Mouse (Mus musculus): ENCODE results near the gene Gm20695. TPM values are rescaled to one million over a fixed set of nuclear protein-coding genes. Genes with fewer than 3 reads are reported as not detected.

The Gm20695 gene
- polyA plus RNA-seq, 1 experiment, result not detected

GRCm38 (mm10) chr16:3923515-3923914 lies 39.1 kb downstream of the Gm20695 start:
- 90% methylated on average over 3 of the region's 3 CpGs for WGBS
- Histone ChIP-seq H3K27ac (ENCODE audit: insufficient read depth, low read depth, low read length) (no peak overlapping the region), H3K4me3 (ENCODE audit: low read depth, low read length) (no peak overlapping the region), H3K27me3 (ENCODE audit: control insufficient read depth, insufficient read depth, low read length) (no peaks in the 10 kb centered on the region), H3K4me1 (ENCODE audit: control insufficient read depth, insufficient read depth, insufficient read length, low read length) (no peaks in the 10 kb centered on the region), H3K36me3 (ENCODE audit: control insufficient read depth, insufficient read depth, low read length) (peaks cover 46% of the 10 kb centered on the region)
- TF ChIP-seq POLR2A (IDR thresholded peaks at IDR 0.05; ENCODE audit: low read depth, low read length) (no peak), CTCF (IDR thresholded peaks at IDR 0.05; ENCODE audit: extremely low read depth, insufficient read length, insufficient replicate concordance, low read depth, low read length) (no peak)

- H3K27ac ChIP-seq (ENCODE audit: insufficient read depth, low read depth, low read length), result no peak overlapping the region
- no peaks in the 10 kb centered on the region for H3K27me3 ChIP-seq (ENCODE audit: control insufficient read depth, insufficient read depth, low read length)
- no peak overlapping the region for H3K4me3 ChIP-seq (ENCODE audit: low read depth, low read length)
- WGBS, result 87% methylated on average over 4 of the region's 4 CpGs
- no peak for TF ChIP-seq CTCF (IDR thresholded peaks at IDR 0.05; ENCODE audit: extremely low read depth, insufficient read length, insufficient replicate concordance, low read depth, low read length)
- no peak for TF ChIP-seq POLR2A (IDR thresholded peaks at IDR 0.05; ENCODE audit: low read depth, low read length)
- peaks cover 45% of the 10 kb centered on the region for H3K36me3 ChIP-seq (ENCODE audit: control insufficient read depth, insufficient read depth, low read length)
- no peaks in the 10 kb centered on the region for H3K4me1 ChIP-seq (ENCODE audit: control insufficient read depth, insufficient read depth, insufficient read length, low read length)
Observed at GRCm38 (mm10) chr16:3923966-3924365, 39.5 kb downstream of the Gm20695 start.

- H3K27me3 ChIP-seq (ENCODE audit: control insufficient read depth, insufficient read depth, low read length), result no peaks in the 10 kb centered on the region
- TF ChIP-seq CTCF (IDR thresholded peaks at IDR 0.05; ENCODE audit: extremely low read depth, insufficient read length, insufficient replicate concordance, low read depth, low read length) (no peak), POLR2A (IDR thresholded peaks at IDR 0.05; ENCODE audit: low read depth, low read length) (no peak)
- H3K4me1 ChIP-seq (ENCODE audit: control insufficient read depth, insufficient read depth, insufficient read length, low read length), result no peaks in the 10 kb centered on the region
- 22% methylated on average over 1 of the region's 1 CpGs for WGBS
- peaks cover 27% of the 10 kb centered on the region for H3K36me3 ChIP-seq (ENCODE audit: control insufficient read depth, insufficient read depth, low read length)
- no peak overlapping the region for H3K4me3 ChIP-seq (ENCODE audit: low read depth, low read length)
- no peak overlapping the region for H3K27ac ChIP-seq (ENCODE audit: insufficient read depth, low read depth, low read length)
Observed at GRCm38 (mm10) chr16:3928582-3928981, 44.1 kb downstream of the Gm20695 start.

GRCm38 (mm10) chr16:3929151-3929550 lies 44.7 kb downstream of the Gm20695 start:
- TF ChIP-seq POLR2A (IDR thresholded peaks at IDR 0.05; ENCODE audit: low read depth, low read length) (no peak), CTCF (IDR thresholded peaks at IDR 0.05; ENCODE audit: extremely low read depth, insufficient read length, insufficient replicate concordance, low read depth, low read length) (no peak)
- H3K4me1 ChIP-seq (ENCODE audit: control insufficient read depth, insufficient read depth, insufficient read length, low read length), result no peaks in the 10 kb centered on the region
- H3K36me3 ChIP-seq (ENCODE audit: control insufficient read depth, insufficient read depth, low read length), result peaks cover 27% of the 10 kb centered on the region
- no peak overlapping the region for H3K4me3 ChIP-seq (ENCODE audit: low read depth, low read length)
- 78% methylated on average over 7 of the region's 7 CpGs for WGBS
- no peak overlapping the region for H3K27ac ChIP-seq (ENCODE audit: insufficient read depth, low read depth, low read length)
- no peaks in the 10 kb centered on the region for H3K27me3 ChIP-seq (ENCODE audit: control insufficient read depth, insufficient read depth, low read length)

- Histone ChIP-seq H3K4me1 (ENCODE audit: control insufficient read depth, insufficient read depth, insufficient read length, low read length) (no peaks in the 10 kb centered on the region), H3K27me3 (ENCODE audit: control insufficient read depth, insufficient read depth, low read length) (no peaks in the 10 kb centered on the region), H3K27ac (ENCODE audit: insufficient read depth, low read depth, low read length) (no peak overlapping the region), H3K36me3 (ENCODE audit: control insufficient read depth, insufficient read depth, low read length) (peaks cover 20% of the 10 kb centered on the region), H3K4me3 (ENCODE audit: low read depth, low read length) (no peak overlapping the region)
- 93% methylated on average over 6 of the region's 6 CpGs for WGBS
- TF ChIP-seq POLR2A (IDR thresholded peaks at IDR 0.05; ENCODE audit: low read depth, low read length), result no peak
- no peak for TF ChIP-seq CTCF (IDR thresholded peaks at IDR 0.05; ENCODE audit: extremely low read depth, insufficient read length, insufficient replicate concordance, low read depth, low read length)
Observed at GRCm38 (mm10) chr16:3933536-3933935, 49.1 kb downstream of the Gm20695 start.

- Histone ChIP-seq H3K27me3 (ENCODE audit: control insufficient read depth, insufficient read depth, low read length) (no peaks in the 10 kb centered on the region), H3K4me3 (ENCODE audit: low read depth, low read length) (no peak overlapping the region), H3K4me1 (ENCODE audit: control insufficient read depth, insufficient read depth, insufficient read length, low read length) (no peaks in the 10 kb centered on the region), H3K36me3 (ENCODE audit: control insufficient read depth, insufficient read depth, low read length) (peaks cover 22% of the 10 kb centered on the region), H3K27ac (ENCODE audit: insufficient read depth, low read depth, low read length) (no peak overlapping the region)
- TF ChIP-seq CTCF (IDR thresholded peaks at IDR 0.05; ENCODE audit: extremely low read depth, insufficient read length, insufficient replicate concordance, low read depth, low read length) (no peak), POLR2A (IDR thresholded peaks at IDR 0.05; ENCODE audit: low read depth, low read length) (no peak)
- 90% methylated on average over 1 of the region's 1 CpGs for WGBS
Observed at GRCm38 (mm10) chr16:3934091-3934490, 49.6 kb downstream of the Gm20695 start.

GRCm38 (mm10) chr16:3934701-3935100 lies 50.3 kb downstream of the Gm20695 start:
- Histone ChIP-seq H3K36me3 (ENCODE audit: control insufficient read depth, insufficient read depth, low read length) (peaks cover 22% of the 10 kb centered on the region), H3K27ac (ENCODE audit: insufficient read depth, low read depth, low read length) (no peak overlapping the region), H3K4me3 (ENCODE audit: low read depth, low read length) (no peak overlapping the region), H3K27me3 (ENCODE audit: control insufficient read depth, insufficient read depth, low read length) (no peaks in the 10 kb centered on the region), H3K4me1 (ENCODE audit: control insufficient read depth, insufficient read depth, insufficient read length, low read length) (no peaks in the 10 kb centered on the region)
- WGBS, result 78% methylated on average over 4 of the region's 4 CpGs
- TF ChIP-seq POLR2A (IDR thresholded peaks at IDR 0.05; ENCODE audit: low read depth, low read length) (no peak), CTCF (IDR thresholded peaks at IDR 0.05; ENCODE audit: extremely low read depth, insufficient read length, insufficient replicate concordance, low read depth, low read length) (no peak)
